Comparison of ENCODE assay signal across 14 mouse cellular contexts in genomic region chr14:31165458-31165857, GRCm38 (mm10). TPM values are rescaled to one million over a fixed set of nuclear protein-coding genes. Genes with fewer than 3 reads are reported as not detected.
DNase-seq lines count a peak whose midpoint lies in the region; ATAC-seq and TF ChIP-seq lines count a peak whose summit lies in the region.
"Had no signal": no experiment of that assay in that cellular context is flagged by ENCODE, and none has a peak within 500 bp of the region (broad histone marks: within the 10 kb centered on the region; RNA-seq: fewer than 3 reads in every experiment).

No protein-coding gene starts in this region.

- WGBS in heart, embryonic 10.5 days: 63% methylated on average over 7 of the region's 7 CpGs
- 55% methylated on average over 7 of the region's 7 CpGs for WGBS in intestine, embryonic 16.5 days
- 59% methylated on average over 7 of the region's 7 CpGs for WGBS in intestine, postnatal 0 days
- WGBS in liver, embryonic 13.5 days (ENCODE audit: insufficient replicate concordance): 43% methylated on average over 7 of the region's 7 CpGs
- WGBS in liver, postnatal 0 days (ENCODE audit: insufficient replicate concordance): 44% methylated on average over 7 of the region's 7 CpGs

- H3K27me3 ChIP-seq in heart, embryonic 10.5 days (ENCODE audit: insufficient read depth, poor library complexity, severe bottlenecking): no peaks in the 10 kb centered on the region
- no peaks in the 10 kb centered on the region for H3K27me3 ChIP-seq in intestine, embryonic 16.5 days (replicated peaks; ENCODE audit: control insufficient read depth, insufficient read depth, low read length)
- no peaks in the 10 kb centered on the region for H3K27me3 ChIP-seq in intestine, postnatal 0 days (replicated peaks; ENCODE audit: control insufficient read depth, insufficient read depth, low read length)
- H3K27me3 ChIP-seq in liver, embryonic 13.5 days: peaks cover 38% of the 10 kb centered on the region
- H3K27me3 ChIP-seq in liver, postnatal 0 days (ENCODE audit: insufficient read depth, low read length): no peaks in the 10 kb centered on the region
- H3K27me3 ChIP-seq: embryonic facial prominence, embryonic 13.5 days had no signal

- H3K36me3 ChIP-seq in heart, embryonic 10.5 days: peaks cover 29% of the 10 kb centered on the region
- no peaks in the 10 kb centered on the region for H3K36me3 ChIP-seq in intestine, embryonic 16.5 days (ENCODE audit: control insufficient read depth, insufficient read depth, low read length)
- no peaks in the 10 kb centered on the region; the same call in 1 of the 2 replicates for H3K36me3 ChIP-seq in intestine, postnatal 0 days (ENCODE audit: control insufficient read depth, insufficient read depth)
- peaks cover 3% of the 10 kb centered on the region for H3K36me3 ChIP-seq in liver, embryonic 13.5 days
- H3K36me3 ChIP-seq in liver, postnatal 0 days (replicated peaks; ENCODE audit: insufficient read depth, low read length): peaks cover 3% of the 10 kb centered on the region; the same call in 1 of the 2 replicates

- H3K9ac ChIP-seq in intestine, embryonic 16.5 days (ENCODE audit: low read depth, low read length): 0 out of 2 replicates have a peak overlapping the region, but pooled peaks have one; percentile 4
- no peak overlapping the region for H3K9ac ChIP-seq in intestine, postnatal 0 days (ENCODE audit: low read depth, low read length)
- H3K9ac ChIP-seq in liver, embryonic 13.5 days: no peak overlapping the region
- 0 out of 2 replicates have a peak overlapping the region, but pooled peaks have one; percentile 0 for H3K9ac ChIP-seq in liver, postnatal 0 days (replicated peaks)
- H3K9ac ChIP-seq: embryonic facial prominence, embryonic 13.5 days had no signal

- H3K9me3 ChIP-seq in heart, embryonic 10.5 days: no peaks in the 10 kb centered on the region
- H3K9me3 ChIP-seq in intestine, embryonic 16.5 days (ENCODE audit: control insufficient read depth, low read length): no peaks in the 10 kb centered on the region
- H3K9me3 ChIP-seq in intestine, postnatal 0 days (ENCODE audit: control insufficient read depth): no peaks in the 10 kb centered on the region
- no peaks in the 10 kb centered on the region for H3K9me3 ChIP-seq in liver, embryonic 13.5 days (replicated peaks)
- no peaks in the 10 kb centered on the region for H3K9me3 ChIP-seq in liver, postnatal 0 days (ENCODE audit: low read length)
- H3K9me3 ChIP-seq: embryonic facial prominence, embryonic 13.5 days had no signal

- no peak for TF ChIP-seq CTCF in intestine, postnatal 0 days (IDR thresholded peaks at IDR 0.05; ENCODE audit: low read depth)
- no peak for TF ChIP-seq CTCF in liver, postnatal 0 days (IDR thresholded peaks at IDR 0.05; ENCODE audit: low read depth)

- ATAC-seq in intestine, embryonic 16.5 days: no peak
- no peak for ATAC-seq in intestine, postnatal 0 days
- ATAC-seq in liver, embryonic 13.5 days (ENCODE audit: low read depth): no peak
- ATAC-seq in liver, postnatal 0 days: no peak

- H3K4me1 ChIP-seq in heart, embryonic 10.5 days: peaks cover 64% of the 10 kb centered on the region
- peaks cover 4% of the 10 kb centered on the region for H3K4me1 ChIP-seq in intestine, embryonic 16.5 days (ENCODE audit: control insufficient read depth, insufficient read depth, low read length)
- 0 out of 2 replicates have a peak, but pooled peaks cover under 1% of the 10 kb centered on the region for H3K4me1 ChIP-seq in intestine, postnatal 0 days (replicated peaks; ENCODE audit: control insufficient read depth, insufficient read depth, low read length)
- peaks cover 87% of the 10 kb centered on the region for H3K4me1 ChIP-seq in liver, embryonic 13.5 days (replicated peaks)
- peaks cover 41% of the 10 kb centered on the region for H3K4me1 ChIP-seq in liver, postnatal 0 days (ENCODE audit: insufficient read depth)

- no peak overlapping the region for H3K27ac ChIP-seq in heart, embryonic 10.5 days
- no peak overlapping the region for H3K27ac ChIP-seq in intestine, embryonic 16.5 days (ENCODE audit: low read length)
- no peak overlapping the region for H3K27ac ChIP-seq in intestine, postnatal 0 days (ENCODE audit: low read depth, low read length)
- H3K27ac ChIP-seq in liver, embryonic 13.5 days: no peak overlapping the region; the same call in 1 of the 2 replicates
- peak overlapping the region; percentile 34; the same call in 1 of the 2 replicates for H3K27ac ChIP-seq in liver, postnatal 0 days (ENCODE audit: low read depth)
- H3K27ac ChIP-seq: embryonic facial prominence, embryonic 13.5 days had no signal

- DNase-seq in heart, embryonic 10.5 days (ENCODE audit: low spot score): no peak
- no peak for DNase-seq in heart, adult 8-10 months (ENCODE audit: low spot score)
- DNase-seq in liver, embryonic 13.5 days: no peak
- DNase-seq in liver: no peak
- no peak for DNase-seq in liver, postnatal 0 days
- DNase-seq: B cell, adult 2 months; gastrocnemius, postnatal 10 days; lung, postnatal 10 days; spleen, adult 18-20 months had no signal

- TF ChIP-seq EP300 in liver, postnatal 0 days (IDR thresholded peaks at IDR 0.05; ENCODE audit: low read depth): no peak

- 0 out of 2 replicates have a peak overlapping the region, but pooled peaks have one; percentile 6 for H3K4me3 ChIP-seq in heart, embryonic 10.5 days
- H3K4me3 ChIP-seq in intestine, embryonic 16.5 days (ENCODE audit: low read length): no peak overlapping the region
- no peak overlapping the region for H3K4me3 ChIP-seq in intestine, postnatal 0 days (ENCODE audit: low read depth, low read length)
- H3K4me3 ChIP-seq in liver, embryonic 13.5 days (replicated peaks): no peak overlapping the region
- no peak overlapping the region for H3K4me3 ChIP-seq in liver, postnatal 0 days (ENCODE audit: low read depth, low read length)
- H3K4me3 ChIP-seq: embryonic facial prominence, embryonic 13.5 days had no signal

- H3K4me2 ChIP-seq in intestine, embryonic 16.5 days (ENCODE audit: low read depth, low read length): no peak overlapping the region
- H3K4me2 ChIP-seq in intestine, postnatal 0 days (replicated peaks; ENCODE audit: low read depth): no peak overlapping the region
- 0 out of 2 replicates have a peak overlapping the region, but pooled peaks have one; percentile 6 for H3K4me2 ChIP-seq in liver, embryonic 13.5 days
- H3K4me2 ChIP-seq in liver, postnatal 0 days (ENCODE audit: low read depth, low read length): 0 out of 2 replicates have a peak overlapping the region, but pooled peaks have one; percentile 22
- H3K4me2 ChIP-seq: embryonic facial prominence, embryonic 13.5 days had no signal

RNA-seq across cellular contexts. Expression of gene Stab1, which starts 3.0 kb away (rescaled TPM):
- 28.9 and 30.2 TPM in 2 replicates for polyA plus RNA-seq in heart, embryonic 10.5 days (2016; fragmentation: Nextera tagmentation; extraction: Ambion mirVana)
- total RNA-seq in heart, adult 8-10 months (2022): 10 to 100 TPM; 50.1 to 64.3 (median 57.1) TPM
- polyA plus RNA-seq in intestine, embryonic 16.5 days (2015; fragmentation: Nextera tagmentation; extraction: Ambion mirVana): 19.0 and 24.5 TPM in 2 replicates
- polyA plus RNA-seq in intestine, postnatal 0 days (2015; fragmentation: Nextera tagmentation; extraction: Ambion mirVana): 20.6 and 23.1 TPM in 2 replicates
- polyA plus RNA-seq in liver, embryonic 13.5 days (2015; fragmentation: Nextera tagmentation; extraction: Ambion mirVana): 18.5 and 19.2 TPM in 2 replicates
- polyA plus RNA-seq in liver, postnatal 0 days (2015; fragmentation: Nextera tagmentation; extraction: Ambion mirVana): 34.7 and 42.5 TPM in 2 replicates
- total RNA-seq: hematopoietic stem cell, adult 5-6 weeks had no signal

RNA-seq across cellular contexts. Expression of gene Nt5dc2, which starts 34.6 kb away (rescaled TPM):
- polyA plus RNA-seq in heart, embryonic 10.5 days (2016; fragmentation: Nextera tagmentation; extraction: Ambion mirVana): 422 and 507 TPM in 2 replicates
- 10 to 100 TPM; 20.2 to 21.7 (median 21.0) TPM for total RNA-seq in heart, adult 8-10 months (2022)
- polyA plus RNA-seq in intestine, embryonic 16.5 days (2015; fragmentation: Nextera tagmentation; extraction: Ambion mirVana): 205 and 208 TPM in 2 replicates
- 31.2 and 34.9 TPM in 2 replicates for polyA plus RNA-seq in intestine, postnatal 0 days (2015; fragmentation: Nextera tagmentation; extraction: Ambion mirVana)
- polyA plus RNA-seq in liver, embryonic 13.5 days (2015; fragmentation: Nextera tagmentation; extraction: Ambion mirVana): 174 and 196 TPM in 2 replicates
- 45.3 and 48.5 TPM in 2 replicates for polyA plus RNA-seq in liver, postnatal 0 days (2015; fragmentation: Nextera tagmentation; extraction: Ambion mirVana)

RNA-seq across cellular contexts. Expression of gene Smim4, which starts 36.7 kb away (rescaled TPM):
- polyA plus RNA-seq in heart, embryonic 10.5 days (2016; fragmentation: Nextera tagmentation; extraction: Ambion mirVana): 66.2 and 73.3 TPM in 2 replicates
- 10 to 100 TPM; 63.7 to 95.7 (median 81.8) TPM for total RNA-seq in heart, adult 8-10 months (2022)
- polyA plus RNA-seq in intestine, embryonic 16.5 days (2015; fragmentation: Nextera tagmentation; extraction: Ambion mirVana): 87.6 and 92.2 TPM in 2 replicates
- polyA plus RNA-seq in intestine, postnatal 0 days (2015; fragmentation: Nextera tagmentation; extraction: Ambion mirVana): 127 and 132 TPM in 2 replicates
- 81.6 and 90.8 TPM in 2 replicates for polyA plus RNA-seq in liver, embryonic 13.5 days (2015; fragmentation: Nextera tagmentation; extraction: Ambion mirVana)
- 76.1 and 79.2 TPM in 2 replicates for polyA plus RNA-seq in liver, postnatal 0 days (2015; fragmentation: Nextera tagmentation; extraction: Ambion mirVana)

RNA-seq across cellular contexts. Expression of gene Tnnc1, which starts 42.7 kb away (rescaled TPM):
- polyA plus RNA-seq in heart, embryonic 10.5 days (2016; fragmentation: Nextera tagmentation; extraction: Ambion mirVana): 1,899 and 2,942 TPM in 2 replicates
- total RNA-seq in heart, adult 8-10 months (2022): 1,000 to 10,000 TPM; 5,856 to 6,611 (median 6,322) TPM
- polyA plus RNA-seq in intestine, embryonic 16.5 days (2015; fragmentation: Nextera tagmentation; extraction: Ambion mirVana): 3.5 and 3.7 TPM in 2 replicates
- 1.4 and 1.6 TPM in 2 replicates for polyA plus RNA-seq in intestine, postnatal 0 days (2015; fragmentation: Nextera tagmentation; extraction: Ambion mirVana)
- 21.1 and 25.3 TPM in 2 replicates for polyA plus RNA-seq in liver, embryonic 13.5 days (2015; fragmentation: Nextera tagmentation; extraction: Ambion mirVana)
- polyA plus RNA-seq in liver, postnatal 0 days (2015; fragmentation: Nextera tagmentation; extraction: Ambion mirVana): 3.9 and 8.4 TPM in 2 replicates
- total RNA-seq: hematopoietic stem cell, adult 5-6 weeks had no signal
- polyA plus RNA-seq: liver, adult 2 months had no signal

RNA-seq across cellular contexts. Expression of gene Nisch, which starts 51.3 kb away (rescaled TPM):
- 457 and 500 TPM in 2 replicates for polyA plus RNA-seq in heart, embryonic 10.5 days (2016; fragmentation: Nextera tagmentation; extraction: Ambion mirVana)
- 100 to 1,000 TPM; 129 to 142 (median 131) TPM for total RNA-seq in heart, adult 8-10 months (2022)
- polyA plus RNA-seq in intestine, embryonic 16.5 days (2015; fragmentation: Nextera tagmentation; extraction: Ambion mirVana): 217 and 228 TPM in 2 replicates
- 74.1 and 78.8 TPM in 2 replicates for polyA plus RNA-seq in intestine, postnatal 0 days (2015; fragmentation: Nextera tagmentation; extraction: Ambion mirVana)
- 77.9 and 84.9 TPM in 2 replicates for polyA plus RNA-seq in liver, embryonic 13.5 days (2015; fragmentation: Nextera tagmentation; extraction: Ambion mirVana)
- polyA plus RNA-seq in liver, postnatal 0 days (2015; fragmentation: Nextera tagmentation; extraction: Ambion mirVana): 51.1 and 65.0 TPM in 2 replicates

Comparison
In these comparisons a context has a peak if more than half of its experiments do, and no peak if none do; other contexts are left out.
1. H3K9ac ChIP-seq: peak in intestine, embryonic 16.5 days (single experiment) and liver, postnatal 0 days (single experiment); none in intestine, postnatal 0 days (single experiment) and liver, embryonic 13.5 days (single experiment).
2. H3K4me2 ChIP-seq: peak in liver, embryonic 13.5 days (single experiment) and liver, postnatal 0 days (single experiment); none in intestine, embryonic 16.5 days (single experiment) and intestine, postnatal 0 days (single experiment).